ENCODE assay signal across 10 mouse cellular contexts in genomic region chr2:152784640-152785039, GRCm38 (mm10). TPM values are rescaled to one million over a fixed set of nuclear protein-coding genes. Genes with fewer than 3 reads are reported as not detected.
DNase-seq lines count a peak whose midpoint lies in the region; ATAC-seq and TF ChIP-seq lines count a peak whose summit lies in the region.
"Had no signal": no experiment of that assay in that cellular context is flagged by ENCODE, and none has a peak within 500 bp of the region (broad histone marks: within the 10 kb centered on the region; RNA-seq: fewer than 3 reads in every experiment).

No protein-coding gene starts in this region.

- no peak overlapping the region for H3K4me3 ChIP-seq in hindbrain, embryonic 15.5 days
- no peak overlapping the region for H3K4me3 ChIP-seq in hindbrain, embryonic 11.5 days (ENCODE audit: low read depth, low read length)
- H3K4me3 ChIP-seq in brown adipose tissue, adult 24 weeks (ENCODE audit: insufficient read depth, low read depth, low read length), result no peak overlapping the region
- H3K4me3 ChIP-seq in heart, postnatal 0 days (ENCODE audit: low read depth, low read length), result no peak overlapping the region

- no peak overlapping the region for H3K4me2 ChIP-seq in hindbrain, embryonic 15.5 days
- no peak overlapping the region for H3K4me2 ChIP-seq in hindbrain, embryonic 11.5 days (replicated peaks; ENCODE audit: low read depth, low read length)
- H3K4me2 ChIP-seq in heart, postnatal 0 days (ENCODE audit: low read depth, low read length), result no peak overlapping the region

- H3K36me3 ChIP-seq in hindbrain, embryonic 15.5 days, result 0 out of 2 replicates have a peak, but pooled peaks cover 8% of the 10 kb centered on the region
- H3K36me3 ChIP-seq in hindbrain, embryonic 11.5 days (ENCODE audit: control insufficient read depth, insufficient read depth, low read length), result no peaks in the 10 kb centered on the region
- H3K36me3 ChIP-seq in heart, postnatal 0 days (replicated peaks; ENCODE audit: control insufficient read depth, insufficient read depth, low read length), result peaks cover 20% of the 10 kb centered on the region

- WGBS in hindbrain, embryonic 15.5 days, result 95% methylated on average over 8 of the region's 8 CpGs
- WGBS in hindbrain, embryonic 11.5 days, result 96% methylated on average over 8 of the region's 8 CpGs
- 91% methylated on average over 8 of the region's 8 CpGs for WGBS in heart, postnatal 0 days

- no peak for TF ChIP-seq CTCF in heart, postnatal 0 days (IDR thresholded peaks at IDR 0.05; ENCODE audit: low read depth)

- H3K4me1 ChIP-seq in hindbrain, embryonic 15.5 days (replicated peaks), result peaks cover 25% of the 10 kb centered on the region
- H3K4me1 ChIP-seq in hindbrain, embryonic 11.5 days (replicated peaks; ENCODE audit: control insufficient read depth, insufficient read depth, low read length), result no peaks in the 10 kb centered on the region
- H3K4me1 ChIP-seq in brown adipose tissue, adult 24 weeks (ENCODE audit: control insufficient read depth, insufficient read depth, insufficient read length, low read length), result peaks cover 53% of the 10 kb centered on the region
- peaks cover 47% of the 10 kb centered on the region for H3K4me1 ChIP-seq in heart, postnatal 0 days (ENCODE audit: control insufficient read depth, insufficient read depth)

- H3K27me3 ChIP-seq in hindbrain, embryonic 15.5 days, result no peaks in the 10 kb centered on the region
- H3K27me3 ChIP-seq in hindbrain, embryonic 11.5 days (ENCODE audit: control insufficient read depth, insufficient read depth, low read length), result no peaks in the 10 kb centered on the region
- no peaks in the 10 kb centered on the region for H3K27me3 ChIP-seq in heart, postnatal 0 days (ENCODE audit: control insufficient read depth, insufficient read depth, low read length)

- no peak for TF ChIP-seq EP300 in heart, postnatal 0 days (IDR thresholded peaks at IDR 0.05; ENCODE audit: low read depth)

- no peak for DNase-seq in hindbrain, embryonic 11.5 days (ENCODE audit: low spot score)
- DNase-seq in heart, postnatal 0 days (ENCODE audit: low spot score), result no peak
- DNase-seq in lung, postnatal 25 days (ENCODE audit: low spot score), result peak; percentile 82
- DNase-seq in T-cell, adult 2 months (ENCODE audit: low spot score), result no peak
- no peak for DNase-seq in cerebellum, postnatal 36 days
- DNase-seq: thymus, postnatal 25 days had no signal

- H3K9me3 ChIP-seq in hindbrain, embryonic 15.5 days, result no peaks in the 10 kb centered on the region
- H3K9me3 ChIP-seq in hindbrain, embryonic 11.5 days (ENCODE audit: control insufficient read depth, low read length), result no peaks in the 10 kb centered on the region
- no peaks in the 10 kb centered on the region for H3K9me3 ChIP-seq in heart, postnatal 0 days (replicated peaks; ENCODE audit: control insufficient read depth, low read length)
- H3K9me3 ChIP-seq: G1E had no signal

- ATAC-seq in hindbrain, embryonic 15.5 days (ENCODE audit: low FRiP score, low read depth), result no peak
- no peak for ATAC-seq in hindbrain, embryonic 11.5 days (ENCODE audit: low FRiP score)
- no peak for ATAC-seq in heart, postnatal 0 days (ENCODE audit: insufficient read depth, low read depth)
- no peak for ATAC-seq in frontal cortex, adult (ENCODE audit: low TSS enrichment)

- no peak overlapping the region for H3K9ac ChIP-seq in hindbrain, embryonic 15.5 days
- no peak overlapping the region for H3K9ac ChIP-seq in hindbrain, embryonic 11.5 days (ENCODE audit: low read depth, low read length)
- H3K9ac ChIP-seq in heart, postnatal 0 days (replicated peaks; ENCODE audit: low read depth, low read length), result no peak overlapping the region

- H3K27ac ChIP-seq in hindbrain, embryonic 15.5 days (replicated peaks), result peak overlapping the region; percentile 77
- H3K27ac ChIP-seq in hindbrain, embryonic 11.5 days (ENCODE audit: low read depth, low read length), result no peak overlapping the region
- H3K27ac ChIP-seq in brown adipose tissue, adult 24 weeks (replicated peaks; ENCODE audit: low read depth, low read length), result peak overlapping the region; percentile 98
- peak overlapping the region; percentile 93 for H3K27ac ChIP-seq in heart, postnatal 0 days (ENCODE audit: low read depth)

RNA-seq across cellular contexts. Expression of gene Cox4i2, which starts 30.7 kb away (rescaled TPM):
- polyA plus RNA-seq in hindbrain, embryonic 15.5 days (2015; fragmentation: Nextera tagmentation; extraction: Ambion mirVana), result 6.3 TPM in 2 replicates
- polyA plus RNA-seq in hindbrain, embryonic 11.5 days (2014; fragmentation: Nextera tagmentation; extraction: Ambion mirVana), result 4.1 and 4.4 TPM in 2 replicates
- 6.3 and 8.7 TPM in 2 replicates for polyA plus RNA-seq in brown adipose tissue, adult 24 weeks (2012; ENCODE audit: insufficient read depth, insufficient read length, missing spikeins)
- 13.4 and 29.9 TPM in 2 replicates for total RNA-seq in heart, postnatal 0 days (2014; rRNA removed; ENCODE audit: low replicate concordance)
- polyA plus RNA-seq in heart, postnatal 0 days (2015; fragmentation: Nextera tagmentation; extraction: Ambion mirVana), result 17.0 and 21.4 TPM in 2 replicates
- polyA plus RNA-seq: G1E had no signal

RNA-seq across cellular contexts. Expression of gene Bcl2l1, which starts 46.9 kb away (rescaled TPM):
- 145 and 155 TPM in 2 replicates for polyA plus RNA-seq in hindbrain, embryonic 15.5 days (2015; fragmentation: Nextera tagmentation; extraction: Ambion mirVana)
- 129 and 134 TPM in 2 replicates for polyA plus RNA-seq in hindbrain, embryonic 11.5 days (2014; fragmentation: Nextera tagmentation; extraction: Ambion mirVana)
- polyA plus RNA-seq in brown adipose tissue, adult 24 weeks (2012; ENCODE audit: insufficient read depth, insufficient read length, missing spikeins), result 22.5 and 23.5 TPM in 2 replicates
- 60.9 and 75.6 TPM in 2 replicates for total RNA-seq in heart, postnatal 0 days (2014; rRNA removed; ENCODE audit: low replicate concordance)
- polyA plus RNA-seq in heart, postnatal 0 days (2015; fragmentation: Nextera tagmentation; extraction: Ambion mirVana), result 34.5 and 35.0 TPM in 2 replicates

RNA-seq across cellular contexts. Expression of gene Id1, which starts 48.6 kb away (rescaled TPM):
- polyA plus RNA-seq in hindbrain, embryonic 15.5 days (2015; fragmentation: Nextera tagmentation; extraction: Ambion mirVana), result 55.3 and 57.5 TPM in 2 replicates
- 166 and 168 TPM in 2 replicates for polyA plus RNA-seq in hindbrain, embryonic 11.5 days (2014; fragmentation: Nextera tagmentation; extraction: Ambion mirVana)
- polyA plus RNA-seq in brown adipose tissue, adult 24 weeks (2012; ENCODE audit: insufficient read depth, insufficient read length, missing spikeins), result 48.0 and 59.8 TPM in 2 replicates
- total RNA-seq in heart, postnatal 0 days (2014; rRNA removed; ENCODE audit: low replicate concordance), result 146 and 188 TPM in 2 replicates
- 46.7 and 59.3 TPM in 2 replicates for polyA plus RNA-seq in heart, postnatal 0 days (2015; fragmentation: Nextera tagmentation; extraction: Ambion mirVana)
